Mouse (Mus musculus) urinary bladder, postnatal 36 days (tissue): ENCODE measurements around the gene 2900011O08Rik.

Experiments
- DNase-seq, 2 experiments: peaks; one replicate each; pipeline ENCODE4 v3.0.0; 2022; ENCODE audit warnings: low spot score in 2 of 2, mixed read lengths in 1 of 2

2900011O08Rik gene

GRCm38 (mm10) chr16:14004726-14005125 is 18.3 kb downstream of the 2900011O08Rik start:
- no peak for DNase-seq

GRCm38 (mm10) chr16:14005266-14005665 is 18.9 kb downstream of the 2900011O08Rik start:
- no peak for DNase-seq

DNA sequence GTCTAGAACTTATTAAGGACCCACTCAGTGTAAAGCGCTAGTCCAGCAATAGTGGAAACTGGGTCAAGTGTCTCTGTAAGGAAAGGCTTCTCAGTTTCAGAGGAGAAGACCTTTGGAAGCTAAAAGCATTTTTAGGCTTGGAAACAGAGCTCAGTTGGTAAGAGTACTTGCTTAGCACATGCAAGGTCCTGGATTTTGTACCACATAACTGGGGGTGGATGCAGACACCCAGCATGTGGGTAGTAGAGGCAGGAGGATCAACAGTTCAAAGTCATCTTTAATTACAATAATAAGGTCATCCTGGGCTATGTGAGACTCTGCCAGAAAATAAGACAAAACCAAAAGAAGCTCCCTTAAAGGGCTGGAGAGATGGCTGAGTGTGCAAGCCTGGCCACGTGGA is 21.7 kb downstream of the 2900011O08Rik start:
- no peak for DNase-seq

- DNase-seq: no peak
These were observed 22.3 kb downstream of the 2900011O08Rik start for GRCm38 (mm10) chr16:14008708-14009107.

DNA sequence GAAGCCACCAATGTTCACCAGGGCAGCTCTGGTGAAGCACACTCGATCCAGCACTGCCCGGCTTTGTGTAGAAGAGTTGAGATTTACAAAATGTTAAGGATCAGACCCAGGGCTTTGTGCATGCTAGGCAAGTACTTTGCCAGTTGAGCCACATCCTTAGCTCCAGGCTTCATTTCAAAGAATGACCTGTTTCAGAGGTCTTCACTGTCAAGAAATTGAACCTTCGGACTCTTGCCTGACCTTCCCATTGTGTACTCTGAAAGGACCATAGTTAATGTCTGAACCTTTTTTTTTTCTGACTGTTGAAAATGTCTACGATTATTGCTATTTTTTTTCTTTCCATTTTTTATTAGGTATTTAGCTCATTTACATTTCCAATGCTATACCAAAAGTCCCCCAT is 23.6 kb downstream of the 2900011O08Rik start:
- DNase-seq: no peak

DNA sequence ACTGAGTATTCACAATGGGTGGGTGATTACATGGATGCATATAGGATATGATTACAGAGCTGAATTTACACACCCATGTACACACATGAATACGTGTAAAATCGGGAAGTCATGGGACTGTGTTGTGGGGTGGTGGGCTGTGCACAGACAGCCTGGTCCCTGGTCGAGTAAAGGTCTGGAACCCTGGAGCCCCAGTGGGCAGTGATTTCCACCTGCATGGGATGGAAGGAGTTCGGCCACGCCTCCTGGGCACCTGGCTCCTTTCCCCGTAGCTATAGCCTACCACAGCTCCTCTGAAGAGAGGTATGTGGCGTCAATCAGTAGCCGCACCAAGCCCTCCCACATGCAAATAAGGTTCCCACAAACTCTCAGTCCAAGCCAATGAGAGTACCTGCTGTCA is 30.9 kb downstream of the 2900011O08Rik start:
- no peak for DNase-seq

- DNase-seq: no peak
These were observed 34.9 kb downstream of the 2900011O08Rik start for GRCm38 (mm10) chr16:14021166-14021822.

DNA sequence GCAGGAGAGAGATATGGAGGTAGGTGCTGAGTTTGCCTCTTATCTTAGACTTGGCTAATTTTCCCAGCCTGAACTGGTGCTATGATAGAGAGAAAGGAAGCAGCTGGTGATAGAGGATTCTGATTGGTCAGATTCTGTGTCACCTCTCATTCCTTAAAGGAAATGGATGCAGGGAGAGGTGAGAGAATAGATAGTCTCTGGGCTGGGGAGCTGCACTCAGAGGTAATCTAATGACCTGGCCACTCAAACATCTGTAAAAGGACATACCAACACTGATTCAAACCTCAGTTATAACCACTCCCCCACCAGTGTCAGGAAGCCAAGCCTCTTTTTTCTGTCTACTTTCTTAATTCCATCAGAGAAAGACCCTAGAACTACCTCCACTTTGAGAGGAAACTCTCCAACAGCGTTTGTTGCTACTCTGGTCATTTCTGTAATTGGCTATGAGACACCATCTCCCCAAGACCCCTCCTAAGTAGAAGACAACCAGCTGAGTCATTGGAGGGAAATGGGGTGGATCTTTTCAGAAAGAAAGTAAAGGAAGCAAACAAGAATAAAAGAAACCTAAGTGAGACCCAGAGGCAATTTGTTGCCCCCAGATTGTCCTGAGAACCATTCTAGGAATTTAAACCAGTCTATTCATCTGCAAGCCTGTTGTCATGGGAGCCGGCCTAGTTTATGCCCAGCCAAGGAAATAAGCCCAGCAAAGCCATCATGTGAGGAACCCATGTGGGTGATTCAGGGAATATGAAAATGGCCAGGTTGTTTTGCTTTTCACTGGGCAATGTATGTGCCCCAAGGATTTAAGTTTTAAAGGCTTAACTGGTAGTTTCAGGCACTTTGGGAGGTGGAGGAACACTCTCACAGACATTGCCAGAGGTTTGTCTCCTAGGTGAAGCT is 38.9 kb downstream of the 2900011O08Rik start:
- DNase-seq: no peak

DNA sequence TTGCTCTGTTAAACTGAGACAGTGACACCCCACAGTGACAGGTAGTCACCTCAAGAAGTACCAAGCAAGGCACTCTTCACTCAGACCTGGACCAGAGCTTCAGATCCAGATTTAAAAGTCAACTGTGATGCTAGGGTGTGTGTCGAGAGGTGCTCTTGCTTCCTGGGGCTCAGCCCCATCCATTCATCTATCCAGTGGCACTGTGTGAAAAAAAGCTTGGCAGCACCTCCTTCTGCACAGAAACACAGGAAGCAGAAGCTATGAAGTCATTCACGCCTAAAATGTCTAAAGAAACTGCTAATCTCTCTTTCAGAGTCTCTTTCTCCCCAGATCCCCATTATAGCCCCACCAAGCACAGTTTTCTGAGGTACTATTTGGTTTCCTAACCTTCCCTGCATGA is 42.7 kb downstream of the 2900011O08Rik start:
- DNase-seq: no peak

DNA sequence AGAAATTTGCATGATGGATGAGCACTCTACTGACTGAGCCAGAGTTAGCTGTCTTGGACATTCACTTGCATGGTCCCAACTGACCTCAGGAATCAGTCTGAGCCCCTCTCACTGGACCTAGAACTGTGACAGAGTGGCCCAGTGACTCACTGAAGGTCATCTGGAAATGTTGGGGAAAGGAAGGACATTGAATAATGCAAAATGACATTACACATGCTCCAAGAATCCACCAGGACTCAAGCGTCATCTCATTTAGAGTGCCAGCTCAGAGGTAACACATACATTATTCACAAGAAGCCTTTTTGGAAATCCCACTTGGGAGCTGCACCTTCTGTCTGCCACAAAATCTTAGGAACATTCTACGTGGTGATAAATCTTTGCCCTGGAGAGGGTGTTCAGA is 43.4 kb downstream of the 2900011O08Rik start:
- DNase-seq: no peak

DNA sequence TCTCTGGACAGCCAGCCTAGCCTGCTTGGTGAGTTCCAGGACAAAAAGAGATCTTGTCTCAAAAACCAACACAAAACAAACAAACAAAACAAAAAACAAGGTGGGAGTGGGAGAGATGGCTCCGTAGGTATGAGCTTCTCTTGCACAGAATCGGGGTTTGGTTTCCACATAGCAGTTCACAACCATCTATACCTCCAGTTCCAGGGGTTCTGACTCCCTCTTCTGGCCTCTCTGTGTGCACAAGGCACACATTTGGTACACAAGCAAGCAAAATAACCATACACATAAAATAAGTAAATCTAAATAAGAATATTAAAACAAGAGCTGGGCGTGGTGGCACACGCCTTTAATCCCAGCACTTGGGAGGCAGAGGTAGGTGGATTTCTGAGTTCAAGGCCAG is 44.2 kb downstream of the 2900011O08Rik start:
- DNase-seq: no peak

DNA sequence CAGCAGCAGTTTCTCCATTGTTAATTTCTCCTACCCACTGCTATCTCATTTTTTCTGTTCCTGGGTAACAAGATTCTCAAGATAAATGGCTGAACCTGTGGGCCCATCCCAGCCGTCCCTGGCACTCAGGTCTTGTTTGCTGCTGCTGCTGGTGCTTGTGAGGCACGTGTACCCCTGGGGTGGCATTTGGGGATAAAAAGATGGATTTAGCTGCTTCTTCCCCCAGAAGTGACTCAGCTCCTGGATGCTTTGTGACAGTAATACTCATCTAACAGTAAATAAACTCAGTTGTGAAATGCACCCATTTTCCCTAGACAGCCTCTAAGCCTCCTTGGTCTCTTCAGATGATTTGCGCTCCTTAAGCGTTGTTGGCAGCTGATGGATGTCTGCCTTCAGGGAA is 46.7 kb downstream of the 2900011O08Rik start:
- no peak for DNase-seq

DNA sequence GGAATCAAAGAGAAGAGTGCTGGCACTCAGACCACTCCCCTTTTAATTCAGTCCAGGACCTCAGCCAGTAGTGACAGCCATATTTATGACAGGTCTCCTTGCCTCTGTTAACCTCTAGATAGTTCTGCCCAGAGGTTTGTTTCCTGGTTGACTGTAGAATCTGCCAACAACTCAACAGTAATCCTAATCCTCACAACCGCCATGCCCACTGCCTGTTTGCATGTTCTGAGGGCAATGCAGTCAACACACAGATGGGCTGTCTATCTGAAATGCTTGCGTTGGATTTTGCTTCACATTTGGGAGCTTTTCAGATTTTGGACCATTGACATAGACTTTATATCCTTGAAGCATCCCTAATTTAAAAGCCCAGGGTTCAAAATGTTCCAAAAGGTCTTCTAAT is 56.0 kb downstream of the 2900011O08Rik start:
- DNase-seq: no peak

DNA sequence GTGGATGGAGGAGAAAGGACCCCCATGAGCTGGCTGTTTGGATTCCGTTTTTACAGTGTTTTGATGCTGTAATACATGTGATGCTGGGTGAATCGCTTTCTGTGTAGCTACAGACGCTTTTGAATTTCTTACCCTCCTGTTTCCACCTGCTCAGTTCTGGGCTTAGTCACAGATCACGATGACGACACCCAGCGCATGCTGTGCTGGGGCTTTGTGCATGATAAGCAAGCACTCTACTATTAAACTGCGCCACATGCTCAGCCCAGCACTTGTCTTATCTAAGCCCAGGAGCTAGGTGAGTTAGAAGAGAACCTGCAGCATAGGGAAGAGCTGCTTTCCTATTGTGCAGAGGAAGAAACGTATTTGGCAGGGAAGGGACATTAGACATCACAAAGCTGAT is 58.3 kb downstream of the 2900011O08Rik start:
- DNase-seq: no peak

- DNase-seq: no peak
These were observed 59.9 kb downstream of the 2900011O08Rik start for GRCm38 (mm10) chr16:14046224-14046756.

DNA sequence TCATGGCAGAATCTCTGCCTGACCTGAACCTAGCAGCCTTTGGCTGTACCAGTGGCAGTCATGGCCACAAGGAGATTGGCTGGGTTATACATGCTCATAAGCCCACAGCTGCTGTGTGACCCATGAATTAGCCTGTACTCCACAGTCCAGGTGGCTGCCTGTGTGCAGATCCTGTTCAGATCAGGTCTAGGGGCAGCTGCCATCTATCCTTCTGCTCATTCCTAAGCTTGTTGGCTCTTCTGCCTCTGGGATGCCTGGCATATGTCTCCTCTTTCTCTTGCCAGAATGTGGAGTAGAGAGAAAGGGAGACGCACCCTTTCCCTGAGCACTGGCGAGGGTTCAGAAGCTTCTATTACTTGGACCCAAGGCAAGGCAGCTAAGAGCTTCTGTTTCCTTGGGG is 65.8 kb downstream of the 2900011O08Rik start:
- no peak for DNase-seq

- no peak for DNase-seq
These were observed 66.7 kb downstream of the 2900011O08Rik start for GRCm38 (mm10) chr16:14053116-14053515.

GRCm38 (mm10) chr16:14055271-14055670 is 68.9 kb downstream of the 2900011O08Rik start:
- no peak for DNase-seq

GRCm38 (mm10) chr16:14056734-14057133 is 70.3 kb downstream of the 2900011O08Rik start:
- no peak for DNase-seq

DNA sequence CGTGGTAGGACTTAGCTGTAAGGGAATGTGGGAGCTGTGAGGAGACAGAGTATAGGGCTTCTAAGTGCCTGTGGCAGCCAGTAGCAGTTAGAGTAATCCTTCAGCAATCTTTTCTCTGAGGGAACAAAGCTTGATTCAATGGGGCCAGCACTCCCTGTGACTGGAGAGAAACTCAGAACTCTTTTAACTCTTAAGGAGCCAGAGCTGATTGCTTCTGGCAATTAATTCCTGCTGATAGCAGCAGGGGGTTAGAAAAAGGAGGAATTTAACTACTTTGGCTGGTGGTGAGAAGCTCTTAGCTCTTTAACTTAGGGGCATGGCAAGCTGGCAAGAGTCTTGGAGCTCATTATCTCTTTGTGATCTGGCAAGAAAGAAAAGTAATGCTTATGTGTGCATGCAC is 72.1 kb downstream of the 2900011O08Rik start:
- DNase-seq: no peak

GRCm38 (mm10) chr16:14059118-14059854 is 72.9 kb downstream of the 2900011O08Rik start:
- no peak for DNase-seq

GRCm38 (mm10) chr16:14059869-14060268 is 73.5 kb downstream of the 2900011O08Rik start:
- no peak for DNase-seq
